Mouse (Mus musculus): ENCODE data around the gene Vmn1r73.

The Vmn1r73 gene

GRCm38 (mm10) chr7:11729966-11730365, at the start of gene Vmn1r73:
Gene Vmn1r73 (plus strand): TSS chr7:11730266.
- DNase-seq, result no peak

Measured in kidney, adult 18-20 months (tissue).